Mouse (Mus musculus) bone marrow macrophage, adult 2 months (primary cell): ENCODE data around the gene Siva1.

Experiments
- CTCF ChIP-seq: IDR thresholded peaks from 2 replicates; pipeline ENCODE4 v1.5.1; 2012; ENCODE audit warnings: low read depth, mild to moderate bottlenecking, low read length, moderate library complexity
- POLR2A ChIP-seq: IDR thresholded peaks from 2 replicates; pipeline ENCODE4 v1.6.1; 2012; ENCODE audit warnings: mild to moderate bottlenecking, low read depth, low read length, borderline replicate concordance

DNA sequence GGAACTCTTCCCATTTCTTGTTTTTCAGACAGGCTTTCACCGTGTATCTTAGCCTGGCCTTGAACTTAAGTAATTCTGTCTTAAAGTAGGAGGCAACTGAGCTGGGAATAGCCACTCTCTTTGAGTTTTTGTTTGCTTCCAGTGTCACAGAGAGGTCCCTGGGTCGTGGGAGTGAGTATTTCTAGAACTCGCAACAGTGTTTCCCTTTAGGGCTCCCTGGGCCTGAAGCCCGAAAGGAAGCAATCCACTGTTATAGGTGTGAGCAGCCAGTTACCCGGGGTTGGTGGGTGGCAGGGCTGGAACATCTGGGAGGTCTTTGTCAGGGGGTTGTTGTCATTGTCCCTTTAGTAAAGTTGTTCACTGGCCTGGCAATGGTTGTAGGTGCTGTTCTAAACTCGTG lies 1.7 kb downstream of the Siva1 start:
- no peak for TF ChIP-seq CTCF
- TF ChIP-seq POLR2A: no peak
